Mouse (Mus musculus) MEL (cell line): Measurements from ENCODE around the gene Smad6. TPM values are rescaled to one million over a fixed set of nuclear protein-coding genes. Genes with fewer than 3 reads are reported as not detected.

Experiments
- DNase-seq: peaks from one replicate; pipeline ENCODE4 v3.0.0; 2011; ENCODE audit warnings: low read depth, low spot score
- H3K27ac ChIP-seq: 2 replicates; pipeline ENCODE4 v1.5.1; 2012; ENCODE audit warnings: low read depth, mild to moderate bottlenecking, control low read depth, low read length, moderate library complexity; ENCODE audit not compliant: control insufficient read depth
- H3K27me3 ChIP-seq, 2 experiments: fragments of 150-350 bp in 1 of 2; sonication (generic) in 1 of 2; 2 replicates each; pipeline ENCODE4 v1.6.1; 2012; ENCODE audit warnings: low read length in 2 of 2, mild to moderate bottlenecking in 2 of 2, improper control_type of control experiment in 1 of 2, moderate library complexity in 1 of 2; ENCODE audit not compliant: insufficient read depth in 2 of 2, control insufficient read depth in 1 of 2
- H3K36me3 ChIP-seq, 2 experiments: 2 replicates each; pipeline ENCODE4 v1.6.1; 2012 to 2014; ENCODE audit warnings: low read length in 2 of 2, improper control_type of control experiment in 1 of 2, inconsistent platforms in 1 of 2, mild to moderate bottlenecking in 1 of 2; ENCODE audit not compliant: insufficient read depth in 2 of 2, control insufficient read depth in 1 of 2
- H3K4me1 ChIP-seq, 2 experiments: fragments of 150-350 bp in 1 of 2; sonication (generic) in 1 of 2; 2 replicates each; pipeline ENCODE4 v1.6.1; 2012; ENCODE audit warnings: low read length in 2 of 2, improper control_type of control experiment in 1 of 2, mild to moderate bottlenecking in 1 of 2; ENCODE audit not compliant: insufficient read depth in 2 of 2, control insufficient read depth in 1 of 2
- H3K4me3 ChIP-seq, 2 experiments: fragments of 150-350 bp in 1 of 2; sonication (generic) in 1 of 2; 2 replicates each; pipeline ENCODE4 v1.5.1; 2012; ENCODE audit warnings: low read depth in 2 of 2, low read length in 2 of 2, mild to moderate bottlenecking in 2 of 2, moderate library complexity in 2 of 2, control low read depth in 1 of 2, improper control_type of control experiment in 1 of 2; ENCODE audit not compliant: control insufficient read depth in 1 of 2, insufficient read depth in 1 of 2
- H3K79me2 ChIP-seq: 2 replicates; pipeline ENCODE4 v1.6.1; 2012; ENCODE audit warnings: mild to moderate bottlenecking, low read length, moderate library complexity; ENCODE audit not compliant: control insufficient read depth, poor library complexity, insufficient read depth
- H3K9ac ChIP-seq: 2 replicates; pipeline ENCODE4 v1.6.1; 2012; ENCODE audit warnings: low read depth, mild to moderate bottlenecking, control low read depth, low read length, moderate library complexity; ENCODE audit not compliant: control insufficient read depth, poor library complexity, severe bottlenecking
- H3K9me3 ChIP-seq: fragments of 150-350 bp; sonication (generic); replicated peaks from 2 replicates; pipeline ENCODE4 v1.6.1; 2012; ENCODE audit warnings: mild to moderate bottlenecking, low read length, improper control_type of control experiment, moderate library complexity; ENCODE audit not compliant: insufficient read depth
- BHLHE40 ChIP-seq: IDR thresholded peaks from 2 replicates; pipeline ENCODE4 v1.6.1; 2012; ENCODE audit warnings: low read depth, mild to moderate bottlenecking, inconsistent platforms, low read length, improper control_type of control experiment, borderline replicate concordance
- CHD1 ChIP-seq: IDR thresholded peaks from 2 replicates; pipeline ENCODE4 v1.6.1; 2012; ENCODE audit warnings: low read depth, mild to moderate bottlenecking, inconsistent platforms, low read length, improper control_type of control experiment
- CHD2 ChIP-seq: IDR thresholded peaks from 2 replicates; pipeline ENCODE4 v1.6.1; 2011; ENCODE audit warnings: low read length, improper control_type of control experiment
- CTCF ChIP-seq, 3 experiments: IDR thresholded peaks in 2 of 3; conservative IDR thresholded peaks in 1 of 3; 2 replicates each; pipeline ENCODE4 v1.5.1; 2011 to 2012; ENCODE audit warnings: low read length in 3 of 3, low read depth in 2 of 3, mild to moderate bottlenecking in 2 of 3, improper control_type of control experiment in 1 of 3, inconsistent platforms in 1 of 3, mixed read lengths in 1 of 3, moderate library complexity in 1 of 3; ENCODE audit not compliant: control insufficient read depth in 1 of 3, insufficient read depth in 1 of 3, poor library complexity in 1 of 3, severe bottlenecking in 1 of 3
- E2F4 ChIP-seq: IDR thresholded peaks from 2 replicates; pipeline ENCODE4 v1.6.1; 2011; ENCODE audit warnings: low read depth, low read length, improper control_type of control experiment, borderline replicate concordance
- ELF1 ChIP-seq: IDR thresholded peaks from 2 replicates; pipeline ENCODE4 v1.6.1; 2014; ENCODE audit warnings: low read depth, mild to moderate bottlenecking, inconsistent platforms, low read length, improper control_type of control experiment, moderate library complexity
- EP300 ChIP-seq, 2 experiments: IDR thresholded peaks; 2 replicates each; pipeline ENCODE4 v1.6.1; 2011; ENCODE audit warnings: improper control_type of control experiment in 2 of 2, low read length in 2 of 2, low read depth in 1 of 2, mild to moderate bottlenecking in 1 of 2
- ETS1 ChIP-seq: IDR thresholded peaks from 2 replicates; pipeline ENCODE4 v1.6.1; 2012; ENCODE audit warnings: low read depth, mild to moderate bottlenecking, inconsistent platforms, low read length, improper control_type of control experiment, moderate library complexity
- GABPA ChIP-seq: IDR thresholded peaks from 2 replicates; pipeline ENCODE4 v1.6.1; 2012; ENCODE audit warnings: low read depth, mild to moderate bottlenecking, inconsistent platforms, low read length, improper control_type of control experiment, moderate library complexity
- GATA1 ChIP-seq: IDR thresholded peaks from 2 replicates; pipeline ENCODE4 v1.6.1; 2011; ENCODE audit warnings: low read depth, low read length, improper control_type of control experiment
- HCFC1 ChIP-seq: IDR thresholded peaks from 2 replicates; pipeline ENCODE4 v1.6.1; 2012; ENCODE audit warnings: low read depth, mild to moderate bottlenecking, inconsistent platforms, low read length, improper control_type of control experiment, moderate library complexity
- JUND ChIP-seq: IDR thresholded peaks from 2 replicates; pipeline ENCODE4 v1.6.1; 2011; ENCODE audit warnings: low read depth, mild to moderate bottlenecking, improper control_type of control experiment, low read length
- KAT2A ChIP-seq: conservative IDR thresholded peaks from 2 replicates; pipeline ENCODE4 v1.6.1; 2012; ENCODE audit warnings: low read depth, low read length, improper control_type of control experiment, inconsistent platforms
- MAFK ChIP-seq: IDR thresholded peaks from 2 replicates; pipeline ENCODE4 v1.6.1; 2011; ENCODE audit warnings: low read depth, mild to moderate bottlenecking, low read length, improper control_type of control experiment, borderline replicate concordance
- MAX ChIP-seq: IDR thresholded peaks from 2 replicates; pipeline ENCODE4 v1.6.1; 2011; ENCODE audit warnings: low read length, improper control_type of control experiment
- MAZ ChIP-seq: IDR thresholded peaks from 2 replicates; pipeline ENCODE4 v1.6.1; 2012; ENCODE audit warnings: low read depth, mild to moderate bottlenecking, inconsistent platforms, low read length, improper control_type of control experiment
- MEF2A ChIP-seq: IDR thresholded peaks from 2 replicates; pipeline ENCODE4 v1.6.1; 2014; ENCODE audit warnings: low read depth, mild to moderate bottlenecking, inconsistent platforms, low read length, improper control_type of control experiment; ENCODE audit not compliant: poor library complexity, insufficient replicate concordance, severe bottlenecking; ENCODE audit errors: extremely low read depth
- MXI1 ChIP-seq: IDR thresholded peaks from 2 replicates; pipeline ENCODE4 v1.6.1; 2011; ENCODE audit warnings: mild to moderate bottlenecking, low read depth, low read length, improper control_type of control experiment
- MYB ChIP-seq: IDR thresholded peaks from 2 replicates; pipeline ENCODE4 v1.6.1; 2011; ENCODE audit warnings: mild to moderate bottlenecking, low read depth, low read length, improper control_type of control experiment
- MYC ChIP-seq: IDR thresholded peaks from 2 replicates; pipeline ENCODE4 v1.6.1; 2011; ENCODE audit warnings: low read depth, mild to moderate bottlenecking, low read length, improper control_type of control experiment, moderate library complexity
- NELFE ChIP-seq: IDR thresholded peaks from 2 replicates; pipeline ENCODE4 v1.6.1; 2011; ENCODE audit warnings: low read depth, low read length, improper control_type of control experiment
- NRF1 ChIP-seq: IDR thresholded peaks from 2 replicates; pipeline ENCODE4 v1.6.1; 2014; ENCODE audit warnings: low read depth, mild to moderate bottlenecking, inconsistent platforms, low read length, improper control_type of control experiment, moderate library complexity; ENCODE audit not compliant: poor library complexity, insufficient read depth, severe bottlenecking
- POLR2A ChIP-seq, 2 experiments: IDR thresholded peaks; 2 replicates each; pipeline ENCODE4 v1.6.1; 2011 to 2012; ENCODE audit warnings: low read length in 2 of 2, mild to moderate bottlenecking in 2 of 2, control low read depth in 1 of 2, improper control_type of control experiment in 1 of 2, low read depth in 1 of 2, moderate library complexity in 1 of 2; ENCODE audit not compliant: control insufficient read depth in 1 of 2, insufficient read depth in 1 of 2, poor library complexity in 1 of 2
- POLR2AphosphoS2 ChIP-seq: IDR thresholded peaks from 2 replicates; pipeline ENCODE4 v1.6.1; 2011; ENCODE audit warnings: low read length, improper control_type of control experiment
- POLR2AphosphoS5 ChIP-seq: IDR thresholded peaks from 2 replicates; pipeline ENCODE4 v1.6.1; 2012; ENCODE audit warnings: low read depth, borderline replicate concordance, mild to moderate bottlenecking, inconsistent platforms, low read length, moderate library complexity, mixed read lengths
- RAD21 ChIP-seq: IDR thresholded peaks from 2 replicates; pipeline ENCODE4 v1.6.1; 2011; ENCODE audit warnings: mild to moderate bottlenecking, low read depth, low read length, improper control_type of control experiment
- RCOR1 ChIP-seq: IDR thresholded peaks from 2 replicates; pipeline ENCODE4 v1.6.1; 2012; ENCODE audit warnings: low read depth, mild to moderate bottlenecking, inconsistent platforms, low read length, improper control_type of control experiment
- SIN3A ChIP-seq: IDR thresholded peaks from 2 replicates; pipeline ENCODE4 v1.6.1; 2012; ENCODE audit warnings: low read length, improper control_type of control experiment, inconsistent platforms
- SMC3 ChIP-seq: IDR thresholded peaks from 2 replicates; pipeline ENCODE4 v1.6.1; 2011; ENCODE audit warnings: low read depth, low read length, improper control_type of control experiment
- TAL1 ChIP-seq: IDR thresholded peaks from 2 replicates; pipeline ENCODE4 v1.6.1; 2012; ENCODE audit warnings: mild to moderate bottlenecking, inconsistent platforms, low read length, moderate library complexity, mixed read lengths
- TBP ChIP-seq: IDR thresholded peaks from 2 replicates; pipeline ENCODE4 v1.8.0; 2011; ENCODE audit warnings: low read depth, low read length, improper control_type of control experiment
- TCF12 ChIP-seq: IDR thresholded peaks from 2 replicates; pipeline ENCODE4 v1.6.1; 2014; ENCODE audit warnings: low read depth, mild to moderate bottlenecking, inconsistent platforms, low read length, improper control_type of control experiment, moderate library complexity
- UBTF ChIP-seq: IDR thresholded peaks from 2 replicates; pipeline ENCODE4 v1.6.1; 2012; ENCODE audit warnings: low read depth, mild to moderate bottlenecking, inconsistent platforms, low read length, improper control_type of control experiment, moderate library complexity, borderline replicate concordance; ENCODE audit not compliant: insufficient read depth
- USF1 ChIP-seq: IDR thresholded peaks from 2 replicates; pipeline ENCODE4 v1.6.1; 2014; ENCODE audit warnings: low read depth, mild to moderate bottlenecking, inconsistent platforms, low read length, improper control_type of control experiment, moderate library complexity
- USF2 ChIP-seq, 2 experiments: IDR thresholded peaks; 2 replicates each; pipeline ENCODE4 v1.6.1; 2011 to 2012; ENCODE audit warnings: improper control_type of control experiment in 2 of 2, low read length in 2 of 2, borderline replicate concordance in 1 of 2, inconsistent platforms in 1 of 2, low read depth in 1 of 2, mild to moderate bottlenecking in 1 of 2; ENCODE audit not compliant: insufficient read depth in 1 of 2
- ZC3H11A ChIP-seq: IDR thresholded peaks from 2 replicates; pipeline ENCODE4 v1.6.1; 2012; ENCODE audit warnings: low read depth, mild to moderate bottlenecking, inconsistent platforms, low read length, improper control_type of control experiment
- ZKSCAN1 ChIP-seq: IDR thresholded peaks from 2 replicates; pipeline ENCODE4 v1.6.1; 2012; ENCODE audit warnings: low read depth, mild to moderate bottlenecking, inconsistent platforms, low read length, improper control_type of control experiment, moderate library complexity
- ZNF384 ChIP-seq: IDR thresholded peaks from 2 replicates; pipeline ENCODE4 v1.6.1; 2012; ENCODE audit warnings: low read depth, mild to moderate bottlenecking, inconsistent platforms, low read length, improper control_type of control experiment
- polyA plus RNA-seq, 2 experiments: library from polyadenylated mRNA; stranded (reverse) in 1 of 2; unstranded in 1 of 2; fragments of >175 nt in 1 of 2; fragments of >200 nt in 1 of 2; gene quantifications; 2 replicates each; pipeline versions ENCODE4 v1.2.1 to v1.2.4; 2012; ENCODE audit warnings: low replicate concordance in 2 of 2, low read depth in 1 of 2; ENCODE audit not compliant: insufficient read length in 2 of 2, insufficient read depth in 1 of 2, missing spikeins in 1 of 2
- total RNA-seq: library from RNA; depleted of rRNA; stranded (reverse); fragments of 300-350 nt; gene quantifications from 2 replicates; pipeline ENCODE4 v1.2.3, GENCODE M21; 2012

Gene Smad6
- total and polyA plus RNA-seq, 3 experiments: 2.2 to 3.9 TPM; not detected in 1

GRCm38 (mm10) chr9:63989641-63990040 lies 32.2 kb downstream of the Smad6 start:
- Histone ChIP-seq H3K9ac (peak overlapping the region; percentile 67), H3K4me3 (peak overlapping the region; percentile 13 to 34; a peak in 3 of 4 replicates), H3K27ac (peak overlapping the region; percentile 80), H3K9me3 (no peaks in the 10 kb centered on the region), H3K4me1 (peaks cover 5 to 21% of the 10 kb centered on the region in 2 experiments), H3K79me2 (no peaks in the 10 kb centered on the region), H3K36me3 (peaks cover 0 to 13% of the 10 kb centered on the region in 2 experiments; a peak in 2 of 4 replicates), H3K27me3 (no peaks in the 10 kb centered on the region)
- DNase-seq: peak; percentile 86
- TF ChIP-seq POLR2AphosphoS5: no peak
- peak; percentile 67 for TF ChIP-seq ETS1
- no peak for TF ChIP-seq KAT2A
- peak; percentile 40; the same call in 1 of the 2 replicates for TF ChIP-seq TCF12
- TF ChIP-seq USF1: peak; percentile 56; the same call in 1 of the 2 replicates
- no peak for TF ChIP-seq CHD2
- TF ChIP-seq GATA1: peak; percentile 77
- TF ChIP-seq MAX: no peak; the same call in 1 of the 2 replicates
- TF ChIP-seq MAFK: no peak
- no peak for TF ChIP-seq E2F4
- 0 out of 2 replicates have a peak, but pooled peaks have one; percentile 47 for TF ChIP-seq SIN3A
- TF ChIP-seq ZKSCAN1: no peak
- TF ChIP-seq HCFC1: no peak
- no peak for TF ChIP-seq NRF1
- no peak for TF ChIP-seq MEF2A
- TF ChIP-seq BHLHE40: peak; percentile 86
- no peak for TF ChIP-seq USF2 (IDR thresholded peaks at IDR 0.05; ENCODE audit: borderline replicate concordance in 1 of 2, insufficient read depth in 1 of 2, low read depth in 1 of 2, low read length in 2 of 2)
- TF ChIP-seq POLR2AphosphoS2: no peak
- TF ChIP-seq TAL1: no peak
- peak; percentile 19; the same call in 1 of the 2 replicates for TF ChIP-seq NELFE
- TF ChIP-seq MYC: peak; percentile 84
- TF ChIP-seq TBP: no peak
- TF ChIP-seq SMC3: no peak
- no peak for TF ChIP-seq MYB
- TF ChIP-seq ZNF384: no peak
- peak in 1 of 2 experiments; percentile 40; a peak in 1 of 4 replicates for TF ChIP-seq POLR2A (IDR thresholded peaks at IDR 0.05; ENCODE audit: control insufficient read depth in 1 of 2, insufficient read depth in 1 of 2, low read depth in 1 of 2, low read length in 2 of 2, poor library complexity in 1 of 2)
- TF ChIP-seq RAD21: no peak
- peak; percentile 74 for TF ChIP-seq RCOR1
- no peak for TF ChIP-seq CHD1
- no peak for TF ChIP-seq UBTF
- TF ChIP-seq ZC3H11A: no peak
- no peak for TF ChIP-seq JUND
- peak; percentile 70 for TF ChIP-seq MXI1
- peak; percentile 95 for TF ChIP-seq MAZ
- TF ChIP-seq CTCF (IDR thresholded peaks at IDR 0.05 in 2 of 3, conservative IDR thresholded peaks at IDR 0.05 in 1 of 3; ENCODE audit: control insufficient read depth in 1 of 3, insufficient read depth in 1 of 3, low read depth in 2 of 3, low read length in 3 of 3, poor library complexity in 1 of 3, severe bottlenecking in 1 of 3): no peak
- no peak for TF ChIP-seq GABPA
- no peak for TF ChIP-seq ELF1
- TF ChIP-seq EP300 (IDR thresholded peaks at IDR 0.05; ENCODE audit: low read depth in 1 of 2, low read length in 2 of 2): peak; percentile 60 to 62
